Mouse (Mus musculus) intestine, embryonic 15.5 days (tissue): ENCODE measurements around the gene Olfr1028. TPM values are rescaled to one million over a fixed set of nuclear protein-coding genes. Genes with fewer than 3 reads are reported as not detected.

ENCODE experiments used
- ATAC-seq: fragments of 200-750 bp; cut with Nextera tagmentation; 2 replicates; pipeline ENCODE4 v1.8.0; 2017; ENCODE audit warnings: moderate TSS enrichment, moderate library complexity
- H3K27ac ChIP-seq: fragments of 300-500 bp; sonication (generic); 2 replicates; pipeline ENCODE4 v1.5.1; 2015; ENCODE audit warnings: mild to moderate bottlenecking, inconsistent platforms
- H3K27me3 ChIP-seq: fragments of 300-500 bp; sonication (generic); replicated peaks from 2 replicates; pipeline ENCODE4 v1.6.1; 2015; ENCODE audit warnings: inconsistent platforms
- H3K36me3 ChIP-seq: fragments of 300-500 bp; sonication (generic); 2 replicates; pipeline ENCODE4 v1.6.1; 2015; ENCODE audit warnings: inconsistent platforms
- H3K4me1 ChIP-seq: fragments of 300-500 bp; sonication (generic); replicated peaks from 2 replicates; pipeline ENCODE4 v1.6.1; 2015; ENCODE audit warnings: inconsistent platforms
- H3K4me2 ChIP-seq: fragments of 300-500 bp; sonication (generic); replicated peaks from 2 replicates; pipeline ENCODE4 v1.6.1; 2015; ENCODE audit warnings: mild to moderate bottlenecking, inconsistent platforms
- H3K4me3 ChIP-seq: fragments of 300-500 bp; sonication (generic); replicated peaks from 2 replicates; pipeline ENCODE4 v1.5.1; 2015; ENCODE audit warnings: inconsistent platforms
- H3K9ac ChIP-seq: fragments of 300-500 bp; sonication (generic); 2 replicates; pipeline ENCODE4 v1.6.1; 2015; ENCODE audit warnings: inconsistent platforms
- H3K9me3 ChIP-seq: fragments of 300-500 bp; sonication (generic); 2 replicates; pipeline ENCODE4 v1.6.1; 2016; ENCODE audit warnings: inconsistent platforms
- WGBS: fragments of 180-500 bp; shearing (Covaris S2); methylation state at CpG from one replicate; pipeline ENCODE4 v1.1.7; 2015; 5-methylcytosine and 5-hydroxymethylcytosine counted together
- polyA plus RNA-seq: library from polyadenylated mRNA; unstranded; fragments of >200 nt; fragmentation: Nextera tagmentation; extraction: Ambion mirVana; gene quantifications from 2 replicates; pipeline ENCODE4 v1.2.1, GENCODE M21; 2015

Olfr1028 gene
- not detected in 2 replicates for polyA plus RNA-seq

- ATAC-seq: no peak
- WGBS: 89% methylated on average over 1 of the region's 1 CpGs
- Histone ChIP-seq H3K27ac (no peak within 1 kb of the TSS), H3K4me3 (no peak within 1 kb of the TSS), H3K9ac (no peak within 1 kb of the TSS), H3K9me3 (no peaks in the 10 kb centered on the region), H3K4me1 (no peaks in the 10 kb centered on the region), H3K36me3 (no peaks in the 10 kb centered on the region), H3K27me3 (no peaks in the 10 kb centered on the region), H3K4me2 (no peak within 1 kb of the TSS)
Measured at GRCm38 (mm10) chr2:85950137-85950536, at the start of gene Olfr1028. TSS of gene Olfr1028 (plus strand) at chr2:85950437.

- H3K4me2 ChIP-seq: no peak within 1 kb of the TSS
- H3K9ac ChIP-seq: no peak within 1 kb of the TSS
- no peak within 1 kb of the TSS for H3K27ac ChIP-seq
- 85% methylated on average over 3 of the region's 3 CpGs for WGBS
- H3K9me3 ChIP-seq: no peaks in the 10 kb centered on the region
- H3K4me1 ChIP-seq: no peaks in the 10 kb centered on the region
- no peak within 1 kb of the TSS for H3K4me3 ChIP-seq
- ATAC-seq: no peak
- no peaks in the 10 kb centered on the region for H3K27me3 ChIP-seq
- no peaks in the 10 kb centered on the region for H3K36me3 ChIP-seq
Measured at GRCm38 (mm10) chr2:85904952-85905351, 45.3 kb upstream of the Olfr1028 start, which contains the start of gene Olfr1024. TSS of gene Olfr1024 (minus strand) at chr2:85905052.

GRCm38 (mm10) chr2:85913197-85913596, 37.0 kb upstream of the Olfr1028 start:
- Histone ChIP-seq H3K9ac (no peak overlapping the region), H3K4me2 (no peak overlapping the region), H3K27me3 (no peaks in the 10 kb centered on the region), H3K4me3 (no peak overlapping the region), H3K9me3 (no peaks in the 10 kb centered on the region), H3K27ac (no peak overlapping the region), H3K4me1 (no peaks in the 10 kb centered on the region), H3K36me3 (no peaks in the 10 kb centered on the region)
- no peak for ATAC-seq

GRCm38 (mm10) chr2:85914893-85915292, 35.3 kb upstream of the Olfr1028 start, which contains the start of gene Olfr1025-ps1:
TSS of gene Olfr1025-ps1 (plus strand) at chr2:85915193.
- Histone ChIP-seq H3K36me3 (no peaks in the 10 kb centered on the region), H3K9ac (no peak within 1 kb of the TSS), H3K4me1 (no peaks in the 10 kb centered on the region), H3K9me3 (no peaks in the 10 kb centered on the region), H3K27ac (no peak within 1 kb of the TSS), H3K27me3 (no peaks in the 10 kb centered on the region), H3K4me3 (no peak within 1 kb of the TSS), H3K4me2 (no peak within 1 kb of the TSS)
- no peak for ATAC-seq
- WGBS: 65% methylated on average over 1 of the region's 1 CpGs

- H3K4me2 ChIP-seq: no peak within 1 kb of the TSS
- H3K4me1 ChIP-seq: no peaks in the 10 kb centered on the region
- no peak within 1 kb of the TSS for H3K4me3 ChIP-seq
- no peaks in the 10 kb centered on the region for H3K9me3 ChIP-seq
- no peak within 1 kb of the TSS for H3K9ac ChIP-seq
- ATAC-seq: no peak
- 87% methylated on average over 3 of the region's 3 CpGs for WGBS
- H3K27ac ChIP-seq: no peak within 1 kb of the TSS
- no peaks in the 10 kb centered on the region for H3K36me3 ChIP-seq
- no peaks in the 10 kb centered on the region for H3K27me3 ChIP-seq
Measured at GRCm38 (mm10) chr2:85921258-85921657, 29.0 kb upstream of the Olfr1028 start, which contains the start of gene Olfr1026. TSS of gene Olfr1026 (plus strand) at chr2:85921558.

GRCm38 (mm10) chr2:85973595-85973994, 23.4 kb downstream of the Olfr1028 start, which contains the start of gene Olfr1029:
TSS of gene Olfr1029 (plus strand) at chr2:85973895.
- Histone ChIP-seq H3K36me3 (no peaks in the 10 kb centered on the region), H3K9me3 (no peaks in the 10 kb centered on the region), H3K27ac (no peak within 1 kb of the TSS), H3K4me3 (no peak within 1 kb of the TSS), H3K9ac (no peak within 1 kb of the TSS), H3K4me2 (no peak within 1 kb of the TSS), H3K4me1 (no peaks in the 10 kb centered on the region), H3K27me3 (no peaks in the 10 kb centered on the region)
- no peak for ATAC-seq
- WGBS: 82% methylated on average over 2 of the region's 2 CpGs

DNA sequence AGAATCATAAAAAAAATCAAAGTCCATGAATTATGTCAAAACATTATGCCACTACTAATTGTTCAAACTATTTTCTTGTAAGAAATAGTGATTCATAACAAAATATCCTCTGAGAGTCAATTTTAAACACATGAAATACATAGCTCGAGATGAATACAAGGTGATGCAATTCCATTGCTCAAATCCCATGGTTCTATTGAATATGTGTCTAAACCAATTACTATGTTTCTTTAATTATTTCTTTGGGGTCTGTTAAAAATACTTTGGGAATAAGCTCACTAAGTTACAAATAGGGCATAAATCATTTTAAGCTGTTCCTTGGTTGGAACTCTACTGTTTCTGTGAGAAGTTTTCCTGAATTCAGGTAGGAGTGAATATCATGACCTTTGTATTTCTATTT, 28.7 kb downstream of the Olfr1028 start, which contains the start of gene Olfr1030:
TSS of gene Olfr1030 (plus strand) at position 301 of the 400 bp plus-strand sequence.
- Histone ChIP-seq H3K36me3 (no peaks in the 10 kb centered on the region), H3K9me3 (no peaks in the 10 kb centered on the region), H3K27me3 (no peaks in the 10 kb centered on the region), H3K27ac (no peak within 1 kb of the TSS), H3K9ac (no peak within 1 kb of the TSS), H3K4me1 (no peaks in the 10 kb centered on the region), H3K4me3 (no peak within 1 kb of the TSS), H3K4me2 (no peak within 1 kb of the TSS)
- 77% methylated on average over 1 of the region's 1 CpGs for WGBS
- ATAC-seq: no peak

- WGBS: 75% methylated on average over 3 of the region's 3 CpGs
- no peak within 1 kb of the TSS for H3K27ac ChIP-seq
- no peaks in the 10 kb centered on the region for H3K36me3 ChIP-seq
- no peak within 1 kb of the TSS for H3K4me3 ChIP-seq
- H3K9ac ChIP-seq: no peak within 1 kb of the TSS
- ATAC-seq: no peak
- H3K9me3 ChIP-seq: no peaks in the 10 kb centered on the region
- no peaks in the 10 kb centered on the region for H3K27me3 ChIP-seq
- H3K4me2 ChIP-seq: no peak within 1 kb of the TSS
- H3K4me1 ChIP-seq: no peaks in the 10 kb centered on the region
Measured at GRCm38 (mm10) chr2:85990004-85990403, 39.8 kb downstream of the Olfr1028 start, which contains the start of gene Olfr1031. TSS of gene Olfr1031 (plus strand) at chr2:85990304.

Other genes starting within 250 kb of the Olfr1028 start
- gene Olfr1009, start 235.0 kb upstream of the Olfr1028 start, polyA plus RNA-seq: not detected in 2 replicates
- not detected in 2 replicates for gene Olfr1012, start 187.7 kb upstream of the Olfr1028 start, polyA plus RNA-seq
- not detected in 2 replicates for gene Olfr1013, start 183.3 kb upstream of the Olfr1028 start, polyA plus RNA-seq
- not detected in 2 replicates for gene Olfr1014, start 177.7 kb upstream of the Olfr1028 start, polyA plus RNA-seq
- gene Olfr1015, start 168.4 kb upstream of the Olfr1028 start, polyA plus RNA-seq: not detected in 2 replicates
- gene Olfr1016, start 147.9 kb upstream of the Olfr1028 start, polyA plus RNA-seq: not detected in 2 replicates
- not detected in 2 replicates for gene Olfr1018, start 132.0 kb upstream of the Olfr1028 start, polyA plus RNA-seq
- not detected in 2 replicates for gene Olfr1019, start 105.0 kb upstream of the Olfr1028 start, polyA plus RNA-seq
- gene Olfr1020, start 103.4 kb upstream of the Olfr1028 start, polyA plus RNA-seq: not detected in 2 replicates
- not detected in 2 replicates for gene Olfr1022, start 81.8 kb upstream of the Olfr1028 start, polyA plus RNA-seq
- not detected in 2 replicates for gene Olfr1023, start 64.8 kb upstream of the Olfr1028 start, polyA plus RNA-seq
- gene Olfr1024, start 45.4 kb upstream of the Olfr1028 start, polyA plus RNA-seq: not detected in 2 replicates
- not detected in 2 replicates for gene Olfr1025-ps1, start 35.2 kb upstream of the Olfr1028 start, polyA plus RNA-seq
- gene Olfr1026, start 28.9 kb upstream of the Olfr1028 start, polyA plus RNA-seq: not detected in 2 replicates
- not detected in 2 replicates for gene Olfr1029, start 23.5 kb downstream of the Olfr1028 start, polyA plus RNA-seq
- not detected in 2 replicates for gene Olfr1030, start 28.8 kb downstream of the Olfr1028 start, polyA plus RNA-seq
- not detected in 2 replicates for gene Olfr1031, start 39.9 kb downstream of the Olfr1028 start, polyA plus RNA-seq
- not detected in 2 replicates for gene Olfr1032, start 55.1 kb downstream of the Olfr1028 start, polyA plus RNA-seq
- 2.8 and 3.4 TPM in 2 replicates for gene Olfr1033, start 70.2 kb downstream of the Olfr1028 start, polyA plus RNA-seq
- 0.03 and 0.06 TPM in 2 replicates for gene Olfr1034, start 95.4 kb downstream of the Olfr1028 start, polyA plus RNA-seq
- not detected in 2 replicates for gene Olfr1036, start 123.6 kb downstream of the Olfr1028 start, polyA plus RNA-seq
- gene Olfr1037, start 136.9 kb downstream of the Olfr1028 start, polyA plus RNA-seq: not detected in 2 replicates
- gene Olfr1039, start 185.5 kb downstream of the Olfr1028 start, polyA plus RNA-seq: not detected in 2 replicates
- gene Olfr1040, start 196.3 kb downstream of the Olfr1028 start, polyA plus RNA-seq: not detected in 2 replicates
- not detected in 2 replicates for gene Olfr1042, start 211.4 kb downstream of the Olfr1028 start, polyA plus RNA-seq
- not detected in 2 replicates for gene Olfr1043, start 217.1 kb downstream of the Olfr1028 start, polyA plus RNA-seq
- gene Olfr1044, start 227.4 kb downstream of the Olfr1028 start, polyA plus RNA-seq: not detected in 2 replicates
- gene Olfr52, start 235.2 kb downstream of the Olfr1028 start, polyA plus RNA-seq: not detected in 2 replicates